Mouse (Mus musculus) kidney, postnatal 36 days (tissue): Measurements from ENCODE around the gene Sclt1.
"Not testable (repeated sequence)": the region's sequence is repeated elsewhere in the genome, so short reads cannot be mapped to it uniquely, and the experiment has no call there.

Experiments used
- DNase-seq, 2 experiments: peaks; one replicate each; pipeline ENCODE4 v3.0.0; 2021 to 2022; ENCODE audit warnings: mixed read lengths in 2 of 2

Gene Sclt1

GRCm38 (mm10) chr3:41742278-41742934 is at the start of gene Sclt1, which contains the start of gene D3Ertd751e:
Gene Sclt1 (minus strand): TSS chr3:41742514.
Gene D3Ertd751e (plus strand): TSS chr3:41742611.
- DNase-seq = peak; percentile 97 to 98

- no peak for DNase-seq
Observed at GRCm38 (mm10) chr3:41762091-41762490, 19.8 kb upstream of the Sclt1 start.

- DNase-seq = no peak
Observed at GRCm38 (mm10) chr3:41754556-41754955, 12.2 kb upstream of the Sclt1 start.

- peak; percentile 12 to 37 for DNase-seq
Observed at GRCm38 (mm10) chr3:41743436-41743835, 1.1 kb upstream of the Sclt1 start.

GRCm38 (mm10) chr3:41741601-41742277 is 575 bp downstream of the Sclt1 start:
- DNase-seq = peak in 1 of 2 experiments; percentile 16

GRCm38 (mm10) chr3:41695681-41696080 is 46.6 kb downstream of the Sclt1 start:
- DNase-seq = no peak

GRCm38 (mm10) chr3:41692440-41693142 is 49.7 kb downstream of the Sclt1 start:
- DNase-seq = no peak

GRCm38 (mm10) chr3:41690114-41690640 is 52.1 kb downstream of the Sclt1 start:
- not testable (repeated sequence) for DNase-seq

GRCm38 (mm10) chr3:41686396-41686795 is 55.9 kb downstream of the Sclt1 start:
- DNase-seq = no peak

- DNase-seq = no peak
Observed at GRCm38 (mm10) chr3:41682084-41682483, 60.2 kb downstream of the Sclt1 start.

GRCm38 (mm10) chr3:41676648-41677047 is 65.7 kb downstream of the Sclt1 start:
- DNase-seq = no peak

GRCm38 (mm10) chr3:41674778-41675177 is 67.5 kb downstream of the Sclt1 start:
- DNase-seq = no peak

- no peak for DNase-seq
Observed at GRCm38 (mm10) chr3:41655642-41656041, 86.7 kb downstream of the Sclt1 start.

- peak; percentile 49 to 65 for DNase-seq
Observed at GRCm38 (mm10) chr3:41620971-41621370, 121.3 kb downstream of the Sclt1 start.

- no peak for DNase-seq
Observed at GRCm38 (mm10) chr3:41618488-41618887, 123.8 kb downstream of the Sclt1 start.

GRCm38 (mm10) chr3:41618036-41618435 is 124.3 kb downstream of the Sclt1 start:
- DNase-seq = no peak

GRCm38 (mm10) chr3:41614230-41614985 is 127.9 kb downstream of the Sclt1 start:
- no peak for DNase-seq

GRCm38 (mm10) chr3:41613706-41614105 is 128.6 kb downstream of the Sclt1 start:
- DNase-seq = no peak

GRCm38 (mm10) chr3:41612211-41612610 is 130.1 kb downstream of the Sclt1 start:
- peak in 1 of 2 experiments; percentile 58 for DNase-seq

GRCm38 (mm10) chr3:41609071-41609470 is 133.2 kb downstream of the Sclt1 start:
- DNase-seq = no peak

- no peak for DNase-seq
Observed at GRCm38 (mm10) chr3:41607467-41607866, 134.8 kb downstream of the Sclt1 start.

GRCm38 (mm10) chr3:41607050-41607449 is 135.3 kb downstream of the Sclt1 start:
- peak; percentile 2 to 35 for DNase-seq

- DNase-seq = peak in 1 of 2 experiments; percentile 34
Observed at GRCm38 (mm10) chr3:41606330-41606664, 136.0 kb downstream of the Sclt1 start.
